Mouse (Mus musculus) G1E-ER4 (cell line): ENCODE measurements around the gene Dip2c. TPM values are rescaled to one million over a fixed set of nuclear protein-coding genes. Genes with fewer than 3 reads are reported as not detected.

Experiments
- GATA1 ChIP-seq: IDR thresholded peaks from one replicate; pipeline ENCODE4 v1.8.0; 2012; ENCODE audit warnings: low read length, inconsistent platforms
- polyA plus RNA-seq: library from polyadenylated mRNA; stranded (reverse); fragments of >175 nt; gene quantifications from 2 replicates; pipeline ENCODE4 v1.2.3, GENCODE M21; 2012

The Dip2c gene
- polyA plus RNA-seq, 1 experiment = not detected

DNA sequence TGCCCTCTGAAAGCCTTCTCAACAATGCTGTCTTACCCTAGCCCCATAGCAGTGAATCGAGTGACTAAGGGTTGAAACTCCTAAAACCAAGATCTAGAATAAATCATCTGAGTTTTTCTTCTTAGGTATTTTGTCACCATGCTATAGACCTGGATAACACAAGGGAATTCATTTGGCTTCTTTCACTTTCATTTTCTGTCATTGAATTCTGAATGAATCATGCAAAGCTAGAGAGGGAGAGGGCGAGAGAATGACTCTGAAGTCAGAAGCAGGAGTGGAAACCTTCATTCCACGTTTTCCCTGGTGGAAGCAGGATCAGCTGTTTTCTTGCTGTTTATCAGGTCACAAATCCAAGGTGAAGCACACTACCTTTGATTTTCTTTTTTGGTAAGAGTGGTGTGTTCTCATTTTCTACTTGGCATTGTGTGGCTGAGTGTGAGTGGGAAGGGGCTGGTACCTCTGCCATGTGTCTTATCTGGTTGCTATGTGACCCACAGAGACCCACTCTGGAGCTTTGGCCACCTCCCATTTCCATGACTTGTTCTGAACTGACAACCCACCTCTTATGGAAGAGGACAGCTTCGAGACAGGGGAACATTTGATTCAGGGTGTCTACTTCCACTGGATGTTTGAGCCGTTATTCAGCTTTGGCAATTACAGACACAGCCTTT lies 104.5 kb downstream of the Dip2c start:
- no peak for TF ChIP-seq GATA1

DNA sequence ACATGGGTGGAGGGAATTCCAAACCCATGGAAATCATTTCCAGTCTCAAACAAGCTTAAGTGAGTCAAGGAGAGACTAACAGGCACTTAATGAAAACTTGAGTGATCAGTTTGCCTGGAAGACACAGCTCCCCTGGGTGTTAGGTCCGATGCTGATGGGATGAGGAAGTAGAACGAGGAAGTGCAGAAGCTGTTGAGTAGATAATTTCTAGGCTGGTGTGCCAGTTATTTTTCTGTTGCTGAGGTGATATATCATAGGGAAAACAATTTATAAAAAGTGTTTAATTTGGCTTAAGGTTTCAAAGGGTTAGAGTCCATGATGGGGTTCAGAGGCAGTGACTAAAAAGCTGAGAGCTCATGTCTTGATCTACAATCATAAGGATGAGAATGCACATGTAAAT lies 111.7 kb downstream of the Dip2c start:
- no peak for TF ChIP-seq GATA1

DNA sequence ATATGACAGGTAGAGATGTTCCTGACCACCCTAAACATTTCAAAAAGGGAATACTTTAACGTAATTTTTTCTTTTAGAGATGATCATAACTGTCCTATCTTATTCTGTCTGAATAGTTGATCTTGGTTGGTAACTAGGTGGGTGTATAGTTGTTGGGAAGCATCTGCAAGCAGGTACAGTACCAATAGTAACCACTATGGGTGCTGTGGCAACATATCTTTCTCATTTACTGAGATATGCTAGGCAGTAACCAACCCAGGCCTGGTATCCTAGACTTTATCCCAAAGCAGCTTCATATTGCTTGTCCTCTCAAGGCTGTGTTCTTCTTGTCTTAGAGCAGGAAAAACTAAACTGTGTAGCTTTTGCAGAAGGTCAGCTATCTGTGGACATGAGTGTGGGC lies 113.0 kb downstream of the Dip2c start:
- TF ChIP-seq GATA1 = no peak

DNA sequence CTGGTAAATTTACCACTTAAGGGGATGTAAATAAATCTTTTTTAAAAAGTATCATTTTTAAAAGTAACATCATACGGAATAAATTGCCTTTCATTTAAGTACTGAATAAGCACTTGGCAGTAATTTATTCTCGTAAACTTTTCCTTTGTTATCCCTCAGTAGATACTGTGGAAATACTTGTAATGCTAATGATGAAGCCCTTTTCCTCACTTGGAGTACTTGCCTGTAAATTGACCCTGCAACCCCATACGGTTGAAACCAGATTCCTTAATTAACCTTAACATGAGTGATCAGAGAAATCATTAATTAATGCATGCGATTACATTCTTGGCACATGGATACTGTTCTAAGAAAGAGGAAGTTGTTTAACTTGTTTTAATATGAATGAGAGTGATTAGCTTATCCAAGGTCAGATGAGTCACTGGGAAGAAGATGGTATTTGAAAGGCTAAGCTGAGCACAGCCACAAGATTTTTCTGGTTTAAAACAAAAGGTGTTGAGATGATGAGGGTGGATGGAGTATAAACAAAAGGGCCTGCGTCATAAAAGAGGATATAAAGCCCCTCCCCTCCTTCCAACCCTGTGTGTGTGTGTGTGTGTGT lies 114.0 kb downstream of the Dip2c start:
- no peak for TF ChIP-seq GATA1

GRCm38 (mm10) chr13:9393470-9393869 lies 117.1 kb downstream of the Dip2c start:
- TF ChIP-seq GATA1 = no peak

DNA sequence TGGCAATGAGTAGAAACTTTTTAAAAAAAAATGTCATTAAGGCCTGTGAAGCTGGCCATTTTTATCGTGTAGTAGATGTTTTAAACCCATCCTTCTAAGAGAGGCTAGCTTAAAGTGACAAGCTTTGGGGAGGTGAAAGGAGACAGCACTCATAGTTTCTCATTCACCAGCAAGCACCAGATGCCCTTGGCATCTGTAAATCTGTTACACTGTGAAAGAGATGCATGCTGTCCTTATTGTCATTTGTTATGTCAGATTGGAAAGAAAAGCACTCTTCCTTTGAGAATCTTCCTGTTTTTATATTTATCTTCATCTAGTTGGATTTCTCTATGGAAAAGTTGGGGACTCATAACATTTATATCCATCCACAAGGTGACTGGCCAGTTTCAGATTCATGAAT lies 119.0 kb downstream of the Dip2c start:
- TF ChIP-seq GATA1 = no peak

GRCm38 (mm10) chr13:9398846-9399245 lies 122.5 kb downstream of the Dip2c start:
- no peak for TF ChIP-seq GATA1

GRCm38 (mm10) chr13:9405399-9405798 lies 129.1 kb downstream of the Dip2c start:
- TF ChIP-seq GATA1 = no peak

DNA sequence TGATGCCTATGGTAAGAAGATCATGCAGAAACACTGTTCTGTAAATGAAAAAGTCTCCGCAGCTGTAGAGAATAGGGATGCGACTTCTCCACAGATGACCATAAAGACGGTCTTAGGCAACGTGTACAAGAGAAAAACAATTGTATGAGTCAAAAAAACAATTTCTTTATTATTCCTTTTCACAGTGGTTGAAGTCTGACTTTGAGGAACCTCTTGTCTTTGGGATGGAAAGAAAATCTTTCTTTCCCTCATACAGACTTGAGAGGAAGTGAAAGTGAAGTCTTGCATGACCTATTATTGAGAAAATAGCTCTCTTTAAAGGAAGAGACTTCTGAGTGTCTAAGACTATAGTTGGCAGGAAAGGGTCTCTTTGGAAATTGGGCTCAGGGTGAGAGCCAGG lies 132.7 kb downstream of the Dip2c start:
- TF ChIP-seq GATA1 = no peak

DNA sequence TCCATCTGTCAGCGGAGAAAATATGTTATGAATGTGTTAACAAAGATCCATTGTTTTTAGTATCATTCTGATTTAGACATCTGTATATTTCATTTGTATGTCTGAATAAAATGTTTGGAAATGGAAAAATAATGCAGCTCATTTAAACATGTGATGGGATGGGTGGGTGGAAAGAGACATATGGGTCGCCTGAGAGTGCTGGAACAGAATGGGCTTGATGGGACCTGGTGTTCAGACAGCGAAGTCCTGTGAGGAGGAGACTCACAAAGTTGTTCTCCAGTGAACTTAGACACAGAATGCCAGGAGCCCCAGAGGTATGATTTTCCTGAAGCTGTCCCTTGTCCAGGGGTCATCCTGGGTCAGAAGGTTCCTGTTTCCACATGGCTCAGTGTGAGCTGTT lies 142.1 kb downstream of the Dip2c start:
- no peak for TF ChIP-seq GATA1

DNA sequence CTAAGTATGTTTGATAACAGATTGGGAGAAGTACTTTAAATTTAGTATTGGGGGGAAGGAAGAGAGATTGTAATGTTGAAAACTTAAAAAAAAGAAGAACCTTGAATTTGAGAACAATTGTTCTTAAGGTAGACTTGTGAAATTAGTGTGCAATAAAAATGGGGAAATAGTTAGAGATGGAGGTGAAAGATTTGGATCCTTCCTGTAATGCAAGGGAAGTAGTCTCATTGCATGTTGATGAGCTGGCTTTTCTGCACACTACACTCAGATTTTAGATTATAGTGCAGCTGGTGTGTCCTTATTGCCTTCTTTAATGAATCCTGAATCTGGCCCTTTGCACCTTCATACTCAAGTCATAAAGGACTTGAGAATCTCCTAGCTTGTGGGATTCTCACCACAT lies 142.9 kb downstream of the Dip2c start:
- TF ChIP-seq GATA1 = no peak

DNA sequence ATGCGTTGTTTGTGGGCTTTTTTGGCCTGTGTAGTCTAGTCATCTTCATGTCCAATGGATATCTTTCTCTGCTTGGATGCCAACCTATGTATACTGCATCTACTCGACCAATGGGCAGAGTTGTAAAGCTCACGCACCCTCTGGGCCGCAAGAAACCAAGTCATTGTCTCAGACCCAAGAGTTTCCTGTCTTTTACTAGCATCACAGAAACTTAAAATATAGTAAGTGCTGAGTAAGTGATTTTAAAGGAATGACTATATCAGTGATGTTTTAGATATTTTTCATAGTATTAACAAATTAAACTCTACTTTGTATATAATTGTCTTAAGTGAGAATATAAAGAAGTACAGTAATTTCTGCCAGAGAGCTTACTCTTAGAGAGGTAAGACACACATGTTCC lies 145.6 kb downstream of the Dip2c start:
- TF ChIP-seq GATA1 = no peak

GRCm38 (mm10) chr13:9422876-9423275 lies 146.5 kb downstream of the Dip2c start:
- TF ChIP-seq GATA1 = no peak

DNA sequence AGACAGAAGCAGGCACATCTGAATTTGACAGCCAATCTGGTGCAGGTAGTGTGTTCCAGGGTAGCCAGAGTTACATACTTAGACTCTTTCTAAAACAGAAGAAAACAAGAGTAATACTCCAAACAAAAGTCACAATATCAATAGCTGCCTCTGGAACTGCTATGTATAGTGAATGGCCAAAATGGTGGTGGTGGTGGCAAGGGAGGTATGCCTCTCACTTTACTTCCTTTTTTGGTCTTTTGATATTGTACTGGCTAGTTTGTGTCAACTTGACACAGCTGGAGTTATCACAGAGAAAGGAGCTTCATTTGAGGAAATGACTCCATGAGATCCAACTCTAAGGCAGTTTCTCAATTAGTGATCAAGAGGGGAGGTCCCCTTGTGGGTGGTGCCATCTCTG lies 148.1 kb downstream of the Dip2c start:
- TF ChIP-seq GATA1 = no peak

DNA sequence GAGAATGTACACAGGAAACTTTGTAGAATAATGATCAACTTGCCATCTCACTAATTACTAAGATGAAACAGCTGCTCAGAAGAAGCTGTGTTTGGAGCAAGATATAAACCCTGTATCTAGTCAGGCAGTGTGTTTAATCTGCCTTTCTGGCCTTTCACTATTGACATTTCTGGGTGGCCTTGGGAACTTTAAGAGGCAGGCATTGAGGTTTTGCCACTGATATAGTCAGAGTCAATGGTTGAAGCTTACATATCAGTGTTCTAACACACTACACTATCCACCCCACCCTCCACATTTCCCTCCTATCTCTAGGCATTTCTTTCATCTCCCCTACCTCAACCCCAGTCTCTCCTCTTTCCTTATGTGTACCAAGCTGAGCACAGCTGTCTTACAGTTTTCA lies 149.9 kb downstream of the Dip2c start:
- TF ChIP-seq GATA1 = no peak

DNA sequence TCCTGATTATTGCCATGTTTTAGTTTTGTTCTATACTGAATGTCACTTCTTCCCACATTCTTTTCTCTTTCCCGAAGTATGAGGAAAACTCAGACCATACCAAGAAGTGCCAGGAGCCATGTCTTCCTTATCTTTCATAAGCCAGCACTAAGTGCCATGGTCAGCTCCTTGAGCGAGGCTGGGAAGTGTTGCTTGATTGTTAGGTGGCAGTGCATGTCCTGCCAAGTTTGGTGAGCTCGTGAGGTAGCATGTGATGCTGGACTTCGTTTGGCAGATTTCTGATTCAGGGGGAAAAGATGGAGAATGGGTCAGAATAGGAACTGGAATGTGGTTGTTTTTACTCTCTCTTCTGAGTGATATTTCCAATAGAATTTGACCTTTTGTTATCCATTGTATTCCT lies 150.5 kb downstream of the Dip2c start:
- no peak for TF ChIP-seq GATA1

GRCm38 (mm10) chr13:9429884-9430283 lies 153.6 kb downstream of the Dip2c start:
- TF ChIP-seq GATA1 = no peak
